In the genomic region with DNA sequence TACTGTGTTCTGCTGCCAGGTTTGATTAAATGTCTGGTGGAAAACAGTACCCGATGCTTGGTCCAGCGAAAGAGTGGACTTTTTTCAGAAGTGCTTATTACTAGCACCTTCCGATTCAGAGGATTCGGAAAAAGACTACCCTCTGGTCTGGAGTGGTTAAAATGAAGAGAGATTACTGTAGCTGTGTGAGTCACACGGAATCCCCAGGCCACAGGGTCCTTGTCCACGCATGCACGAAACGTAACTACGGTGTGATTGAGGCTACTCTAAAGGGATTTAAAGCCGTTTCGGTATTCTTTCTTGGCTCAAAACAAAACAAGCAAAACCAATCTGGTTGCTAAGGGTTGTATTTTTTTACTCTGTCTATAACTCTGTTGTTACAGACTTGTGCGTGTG, we compare ENCODE assay signal across 9 mouse cellular contexts. TPM values are rescaled to one million over a fixed set of nuclear protein-coding genes. Genes with fewer than 3 reads are reported as not detected.
DNase-seq lines count a peak whose midpoint lies in the region; ATAC-seq and TF ChIP-seq lines count a peak whose summit lies in the region.
"Had no signal": no experiment of that assay in that cellular context is flagged by ENCODE, and none has a peak within 500 bp of the region (broad histone marks: within the 10 kb centered on the region; RNA-seq: fewer than 3 reads in every experiment).

No protein-coding gene starts in this region.

- no peaks in the 10 kb centered on the region for H3K36me3 ChIP-seq in embryonic facial prominence, embryonic 15.5 days
- H3K36me3 ChIP-seq in limb, embryonic 15.5 days: no peaks in the 10 kb centered on the region
- H3K36me3 ChIP-seq: G1E had no signal

- DNase-seq in gastrocnemius, adult 2 months: no peak
- no peak for DNase-seq in gastrocnemius, postnatal 36 days
- DNase-seq in 416B (ENCODE audit: low read depth): peak; percentile 49
- DNase-seq in spleen, postnatal 36 days (ENCODE audit: low spot score in 2 of 2): no peak
- no peak for DNase-seq in layer of hippocampus, postnatal 25 days (ENCODE audit: extremely low spot score in 1 of 2, low spot score in 1 of 2)
- DNase-seq in ovary, postnatal 36 days (ENCODE audit: low spot score): no peak

- 3% methylated on average over 12 of the region's 12 CpGs for WGBS in embryonic facial prominence, embryonic 15.5 days
- WGBS in limb, embryonic 15.5 days: 5% methylated on average over 12 of the region's 12 CpGs

- peak overlapping the region; percentile 99 for H3K4me2 ChIP-seq in embryonic facial prominence, embryonic 15.5 days (replicated peaks)
- H3K4me2 ChIP-seq in limb, embryonic 15.5 days: peak overlapping the region; percentile 100

- no peak for TF ChIP-seq CTCF in gastrocnemius, adult 2 months (IDR thresholded peaks at IDR 0.05)

- peaks cover 38% of the 10 kb centered on the region for H3K27me3 ChIP-seq in embryonic facial prominence, embryonic 15.5 days
- peaks cover 45% of the 10 kb centered on the region for H3K27me3 ChIP-seq in limb, embryonic 15.5 days

- intact Hi-C loops in gastrocnemius, adult 2 months (cut with DNase I): no loop called here
- intact Hi-C loops in gastrocnemius, postnatal 36 days (cut with DNase I): no loop called here

- H3K4me1 ChIP-seq in embryonic facial prominence, embryonic 15.5 days: peaks cover 16% of the 10 kb centered on the region
- H3K4me1 ChIP-seq in limb, embryonic 15.5 days: peaks cover 23% of the 10 kb centered on the region

- H3K27ac ChIP-seq in gastrocnemius, adult 2 months: no peak overlapping the region
- H3K27ac ChIP-seq in embryonic facial prominence, embryonic 15.5 days (replicated peaks): peak overlapping the region; percentile 66; the same call in 1 of the 2 replicates
- H3K27ac ChIP-seq in limb, embryonic 15.5 days: no peak overlapping the region

- H3K4me3 ChIP-seq in gastrocnemius, adult 2 months: peak overlapping the region; percentile 74
- H3K4me3 ChIP-seq in embryonic facial prominence, embryonic 15.5 days (replicated peaks): peak overlapping the region; percentile 60
- H3K4me3 ChIP-seq in limb, embryonic 15.5 days: peak overlapping the region; percentile 58

- ATAC-seq in embryonic facial prominence, embryonic 15.5 days (ENCODE audit: insufficient number of reproducible peaks, low FRiP score, low TSS enrichment, low read depth): no peak
- ATAC-seq in limb, embryonic 15.5 days (ENCODE audit: insufficient number of reproducible peaks, low FRiP score, low TSS enrichment, low read depth): no peak

- H3K9me3 ChIP-seq in embryonic facial prominence, embryonic 15.5 days (replicated peaks): no peaks in the 10 kb centered on the region
- no peaks in the 10 kb centered on the region for H3K9me3 ChIP-seq in limb, embryonic 15.5 days
- H3K9me3 ChIP-seq: G1E had no signal

- H3K9ac ChIP-seq in embryonic facial prominence, embryonic 15.5 days: 0 out of 2 replicates have a peak overlapping the region, but pooled peaks have one; percentile 26
- no peak overlapping the region for H3K9ac ChIP-seq in limb, embryonic 15.5 days

RNA-seq across cellular contexts. Expression of a gene that starts 0.5 kb away (rescaled TPM):
- under 1 TPM in 1 of 2 experiments, not detected in 1; 0.15 TPM for total RNA-seq in gastrocnemius, adult 2 months (2021)
- total RNA-seq in gastrocnemius, postnatal 36 days (2021): under 1 TPM in 1 of 2 experiments, not detected in 1; 0.13 TPM
- polyA plus RNA-seq in embryonic facial prominence, embryonic 15.5 days (2015; fragmentation: Nextera tagmentation; extraction: Ambion mirVana): 12.8 and 15.1 TPM in 2 replicates
- 11.6 and 12.1 TPM in 2 replicates for polyA plus RNA-seq in limb, embryonic 15.5 days (2015; fragmentation: Nextera tagmentation; extraction: Ambion mirVana)
- 10 to 100 TPM; 12.4 to 13.2 TPM for total RNA-seq in layer of hippocampus, postnatal 25 days (2021)
- polyA plus RNA-seq: G1E had no signal

Comparison
In these comparisons a context has a peak if more than half of its experiments do, and no peak if none do; other contexts are left out.
1. RNA of a gene that starts 0.5 kb away (total RNA-seq): 12.4 to 13.2 TPM in layer of hippocampus, postnatal 25 days; 0.15 TPM in gastrocnemius, adult 2 months and 0.13 TPM in gastrocnemius, postnatal 36 days; every median in the first group is over 10 times any median in the second.
2. Peak in every context shown above with its lines, with median percentiles within 50 percentile points of each other: H3K4me3 ChIP-seq.